Mouse (Mus musculus): ENCODE results near the gene Tmem169.

- no peak for TF ChIP-seq POLR2A (IDR thresholded peaks at IDR 0.05; ENCODE audit: extremely low read depth, insufficient read depth, low read length)
- TF ChIP-seq CTCF (IDR thresholded peaks at IDR 0.05; ENCODE audit: extremely low read depth, insufficient read depth, low read length), result no peak
These were observed 36.6 kb downstream of the Tmem169 start for GRCm38 (mm10) chr1:72320759-72321158.
